Mouse (Mus musculus) kidney, postnatal 0 days (tissue): ENCODE results near the gene Sstr4. TPM values are rescaled to one million over a fixed set of nuclear protein-coding genes. Genes with fewer than 3 reads are reported as not detected.

Experiments
- ATAC-seq: fragments of 200-750 bp; cut with Nextera tagmentation; replicated peaks from 2 replicates; pipeline ENCODE4 v1.8.0; 2017; ENCODE audit warnings: low read depth, moderate number of reproducible peaks, moderate TSS enrichment, moderate library complexity; ENCODE audit not compliant: low FRiP score
- DNase-seq: peaks from one replicate; pipeline ENCODE4 v3.0.0-alpha.2; 2016; ENCODE audit warnings: low spot score
- H3K27ac ChIP-seq: fragments of 300-500 bp; sonication (generic); 2 replicates; pipeline ENCODE4 v1.5.1; 2014; ENCODE audit warnings: mild to moderate bottlenecking
- H3K27me3 ChIP-seq: fragments of 300-500 bp; sonication (generic); 2 replicates; pipeline ENCODE4 v1.6.1; 2014; ENCODE audit warnings: low read length, mixed read lengths; ENCODE audit not compliant: insufficient read depth
- H3K36me3 ChIP-seq: fragments of 300-500 bp; sonication (generic); 2 replicates; pipeline ENCODE4 v1.6.1; 2014; ENCODE audit warnings: low read length, mixed read lengths; ENCODE audit not compliant: insufficient read depth
- H3K4me1 ChIP-seq: fragments of 300-500 bp; sonication (generic); replicated peaks from 2 replicates; pipeline ENCODE4 v1.6.1; 2014; ENCODE audit warnings: antibody characterized with exemption, low read length, mixed read lengths; ENCODE audit not compliant: insufficient read depth
- H3K4me2 ChIP-seq: fragments of 300-500 bp; sonication (generic); 2 replicates; pipeline ENCODE4 v1.6.1; 2014; ENCODE audit warnings: mild to moderate bottlenecking, low read length, moderate library complexity, mixed read lengths
- H3K4me3 ChIP-seq: fragments of 300-500 bp; sonication (generic); replicated peaks from 2 replicates; pipeline ENCODE4 v1.5.1; 2014; ENCODE audit warnings: low read depth, low read length
- H3K9ac ChIP-seq: fragments of 300-500 bp; sonication (generic); 2 replicates; pipeline ENCODE4 v1.6.1; 2014; ENCODE audit warnings: low read depth, low read length
- H3K9me3 ChIP-seq: fragments of 300-500 bp; sonication (generic); replicated peaks from 2 replicates; pipeline ENCODE4 v1.6.1; 2016; ENCODE audit warnings: low read length, inconsistent platforms, mixed read lengths
- CTCF ChIP-seq: IDR thresholded peaks from 2 replicates; pipeline ENCODE4 v1.5.1; 2016; ENCODE audit warnings: antibody characterized with exemption, low read depth, mild to moderate bottlenecking, moderate library complexity
- WGBS: fragments of 180-500 bp; shearing (Covaris S2); extraction: QIAGEN DNeasy Blood & Tissue Kit; methylation state at CpG from one replicate; pipeline ENCODE4 v1.1.7; 2014; 5-methylcytosine and 5-hydroxymethylcytosine counted together
- polyA plus RNA-seq: library from polyadenylated mRNA; unstranded; fragments of >200 nt; fragmentation: Nextera tagmentation; extraction: Ambion mirVana; gene quantifications from 2 replicates; pipeline ENCODE4 v1.2.1, GENCODE M21; 2015

Sstr4 gene
- polyA plus RNA-seq, 1 experiment from 2014 or later, result 0.16 TPM

- H3K36me3 ChIP-seq, result no peaks in the 10 kb centered on the region
- 53% methylated on average over 5 of the region's 5 CpGs for WGBS
- no peaks in the 10 kb centered on the region for H3K9me3 ChIP-seq
- ATAC-seq (no peak), DNase-seq (no peak)
- no peak overlapping the region for H3K27ac ChIP-seq
- H3K4me2 ChIP-seq, result no peak overlapping the region
- H3K9ac ChIP-seq, result no peak overlapping the region
- no peaks in the 10 kb centered on the region; the same call in 1 of the 2 replicates for H3K4me1 ChIP-seq
- no peak for TF ChIP-seq CTCF
- no peaks in the 10 kb centered on the region for H3K27me3 ChIP-seq
- no peak overlapping the region for H3K4me3 ChIP-seq
Measured at GRCm38 (mm10) chr2:148425709-148426382, 30.7 kb downstream of the Sstr4 start.

GRCm38 (mm10) chr2:148427553-148427952 lies 32.4 kb downstream of the Sstr4 start:
- no peak overlapping the region for H3K4me3 ChIP-seq
- 85% methylated on average over 3 of the region's 3 CpGs for WGBS
- no peak for ATAC-seq
- no peak overlapping the region for H3K9ac ChIP-seq
- H3K4me2 ChIP-seq, result no peak overlapping the region
- H3K27ac ChIP-seq, result no peak overlapping the region
- DNase-seq, result no peak
- no peaks in the 10 kb centered on the region for H3K9me3 ChIP-seq
- no peaks in the 10 kb centered on the region for H3K36me3 ChIP-seq
- H3K27me3 ChIP-seq, result no peaks in the 10 kb centered on the region
- no peaks in the 10 kb centered on the region for H3K4me1 ChIP-seq
- no peak for TF ChIP-seq CTCF

- DNase-seq, result no peak
- TF ChIP-seq CTCF, result no peak
- H3K4me3 ChIP-seq, result no peak overlapping the region
- no peak overlapping the region for H3K4me2 ChIP-seq
- ATAC-seq, result no peak
- H3K9me3 ChIP-seq, result no peaks in the 10 kb centered on the region
- 75% methylated on average over 3 of the region's 3 CpGs for WGBS
- no peaks in the 10 kb centered on the region for H3K27me3 ChIP-seq
- H3K9ac ChIP-seq, result no peak overlapping the region
- no peaks in the 10 kb centered on the region for H3K36me3 ChIP-seq
- H3K27ac ChIP-seq, result no peak overlapping the region
- H3K4me1 ChIP-seq, result no peaks in the 10 kb centered on the region
Measured at GRCm38 (mm10) chr2:148428523-148428922, 33.4 kb downstream of the Sstr4 start.

- Histone ChIP-seq H3K4me3 (no peak overlapping the region), H3K9ac (no peak overlapping the region), H3K36me3 (no peaks in the 10 kb centered on the region), H3K4me1 (no peaks in the 10 kb centered on the region), H3K27me3 (no peaks in the 10 kb centered on the region), H3K4me2 (no peak overlapping the region), H3K9me3 (no peaks in the 10 kb centered on the region), H3K27ac (no peak overlapping the region)
- DNase-seq (no peak), ATAC-seq (no peak)
- TF ChIP-seq CTCF, result no peak
Measured at GRCm38 (mm10) chr2:148429001-148429505, 33.9 kb downstream of the Sstr4 start.

GRCm38 (mm10) chr2:148430941-148431340 lies 35.8 kb downstream of the Sstr4 start:
- 68% methylated on average over 4 of the region's 4 CpGs for WGBS

GRCm38 (mm10) chr2:148432346-148432745 lies 37.2 kb downstream of the Sstr4 start:
- Histone ChIP-seq H3K4me3 (no peak overlapping the region), H3K4me1 (no peaks in the 10 kb centered on the region), H3K9ac (no peak overlapping the region), H3K27ac (no peak overlapping the region), H3K27me3 (no peaks in the 10 kb centered on the region), H3K4me2 (no peak overlapping the region), H3K9me3 (no peaks in the 10 kb centered on the region), H3K36me3 (no peaks in the 10 kb centered on the region)
- DNase-seq (no peak), ATAC-seq (no peak)
- WGBS, result 65% methylated on average over 2 of the region's 2 CpGs
- no peak for TF ChIP-seq CTCF

More at GRCm38 (mm10) chr2:148430941-148431340, 35.8 kb downstream of the Sstr4 start:
- H3K9me3 ChIP-seq, result no peaks in the 10 kb centered on the region
- no peak overlapping the region for H3K27ac ChIP-seq
- H3K4me2 ChIP-seq, result no peak overlapping the region
- TF ChIP-seq CTCF, result no peak
- no peak overlapping the region for H3K4me3 ChIP-seq
- ATAC-seq (no peak), DNase-seq (no peak)
- H3K36me3 ChIP-seq, result no peaks in the 10 kb centered on the region
- no peaks in the 10 kb centered on the region for H3K27me3 ChIP-seq
- no peak overlapping the region for H3K9ac ChIP-seq
- no peaks in the 10 kb centered on the region for H3K4me1 ChIP-seq

- H3K4me1 ChIP-seq, result no peaks in the 10 kb centered on the region
- H3K9me3 ChIP-seq, result no peaks in the 10 kb centered on the region
- no peak overlapping the region for H3K4me3 ChIP-seq
- no peaks in the 10 kb centered on the region for H3K36me3 ChIP-seq
- no peak overlapping the region for H3K4me2 ChIP-seq
- 73% methylated on average over 3 of the region's 3 CpGs for WGBS
- no peak for ATAC-seq
- no peak overlapping the region for H3K9ac ChIP-seq
- H3K27me3 ChIP-seq, result no peaks in the 10 kb centered on the region
- H3K27ac ChIP-seq, result no peak overlapping the region
- no peak for TF ChIP-seq CTCF
- no peak for DNase-seq
Measured at GRCm38 (mm10) chr2:148436285-148436684, 41.1 kb downstream of the Sstr4 start.
